Mouse (Mus musculus): ENCODE data around the gene 4930568D16Rik. TPM values are rescaled to one million over a fixed set of nuclear protein-coding genes. Genes with fewer than 3 reads are reported as not detected.

The 4930568D16Rik gene
- polyA plus RNA-seq, 1 experiment from 2014 or later, result not detected

DNA sequence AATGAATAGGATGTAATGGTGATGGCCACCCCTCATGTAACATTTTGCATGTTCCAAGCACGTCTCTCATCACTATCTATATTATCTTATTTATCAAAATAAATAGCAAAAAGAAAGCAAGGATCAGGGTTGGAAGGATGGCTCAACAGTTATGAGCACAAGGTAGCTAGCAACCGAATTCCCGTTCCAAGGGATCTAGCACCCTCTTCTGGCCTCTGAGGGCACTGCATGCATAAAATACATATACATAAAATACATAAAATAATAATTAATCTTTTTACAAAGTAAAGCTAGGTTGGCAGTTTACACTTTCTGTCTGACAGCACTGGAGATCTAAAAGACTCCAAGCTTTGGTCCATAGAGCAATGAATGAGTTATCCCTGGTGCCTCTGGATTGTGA, 5.5 kb upstream of the 4930568D16Rik start:
- Histone ChIP-seq H3K27me3 (ENCODE audit: insufficient read depth, low read length) (no peaks in the 10 kb centered on the region), H3K9ac (ENCODE audit: low read depth, low read length) (no peak overlapping the region), H3K9me3 (replicated peaks; ENCODE audit: low read length) (no peaks in the 10 kb centered on the region), H3K4me1 (replicated peaks; ENCODE audit: insufficient read depth, low read length) (no peaks in the 10 kb centered on the region), H3K4me2 (ENCODE audit: low read length) (no peak overlapping the region), H3K27ac (no peak overlapping the region), H3K4me3 (replicated peaks; ENCODE audit: low read depth, low read length) (no peak overlapping the region), H3K36me3 (ENCODE audit: insufficient read depth, low read length) (no peaks in the 10 kb centered on the region)
- DNase-seq (ENCODE audit: low spot score) (peak; percentile 49), ATAC-seq (replicated peaks; ENCODE audit: low FRiP score, low read depth) (no peak)
- 23% methylated on average over 3 of the region's 3 CpGs for WGBS
- TF ChIP-seq CTCF (IDR thresholded peaks at IDR 0.05; ENCODE audit: low read depth), result peak; percentile 81

DNA sequence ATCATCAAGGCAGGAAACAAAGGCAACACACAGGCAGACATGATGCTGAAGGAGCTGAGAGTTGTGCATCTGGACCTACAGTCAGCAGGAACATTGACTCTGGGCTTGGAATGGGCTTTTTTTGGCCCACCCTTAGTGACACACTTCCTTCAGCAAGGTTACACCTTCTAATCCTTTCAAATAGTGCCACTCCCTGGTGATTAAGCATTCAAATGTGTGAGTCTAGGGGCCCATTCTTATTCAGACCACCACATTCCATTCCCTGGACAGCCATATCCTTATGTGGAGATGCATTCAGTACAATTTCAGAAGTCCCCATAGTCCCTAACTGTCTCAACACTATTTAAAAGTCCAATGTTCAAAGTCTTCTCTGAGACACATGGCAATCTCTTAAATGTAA, 3.2 kb upstream of the 4930568D16Rik start:
- Histone ChIP-seq H3K27me3 (ENCODE audit: insufficient read depth, low read length) (no peaks in the 10 kb centered on the region), H3K9ac (ENCODE audit: low read depth, low read length) (no peak overlapping the region), H3K4me3 (replicated peaks; ENCODE audit: low read depth, low read length) (no peak overlapping the region), H3K4me1 (replicated peaks; ENCODE audit: insufficient read depth, low read length) (no peaks in the 10 kb centered on the region), H3K9me3 (replicated peaks; ENCODE audit: low read length) (no peaks in the 10 kb centered on the region), H3K27ac (no peak overlapping the region), H3K36me3 (ENCODE audit: insufficient read depth, low read length) (no peaks in the 10 kb centered on the region), H3K4me2 (ENCODE audit: low read length) (no peak overlapping the region)
- ATAC-seq (replicated peaks; ENCODE audit: low FRiP score, low read depth) (no peak), DNase-seq (ENCODE audit: low spot score) (no peak)
- TF ChIP-seq CTCF (IDR thresholded peaks at IDR 0.05; ENCODE audit: low read depth), result no peak

DNA sequence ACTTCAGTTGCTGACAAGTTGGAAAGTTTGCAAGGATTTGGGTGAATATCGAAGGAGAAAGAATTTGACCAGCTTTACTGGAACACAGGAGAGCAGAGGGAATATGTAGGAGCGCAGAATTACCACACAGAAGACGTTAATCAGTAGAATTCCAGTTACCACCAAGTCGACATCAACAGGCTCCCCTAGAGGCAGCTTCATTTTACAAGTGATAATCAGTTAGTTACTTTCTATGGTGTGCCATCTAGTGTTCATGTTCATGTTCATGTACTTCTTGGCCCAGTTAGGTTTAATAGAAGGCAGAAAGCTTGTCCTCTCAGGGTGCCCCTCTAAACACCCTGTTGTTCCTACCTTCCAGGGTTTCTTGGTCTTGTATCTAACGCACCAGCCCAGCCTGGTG, 18.3 kb downstream of the 4930568D16Rik start:
- Histone ChIP-seq H3K27ac (no peak overlapping the region), H3K9ac (ENCODE audit: low read depth, low read length) (no peak overlapping the region), H3K4me3 (replicated peaks; ENCODE audit: low read depth, low read length) (no peak overlapping the region), H3K4me1 (replicated peaks; ENCODE audit: insufficient read depth, low read length) (no peaks in the 10 kb centered on the region), H3K9me3 (replicated peaks; ENCODE audit: low read length) (no peaks in the 10 kb centered on the region), H3K4me2 (ENCODE audit: low read length) (no peak overlapping the region), H3K27me3 (ENCODE audit: insufficient read depth, low read length) (no peaks in the 10 kb centered on the region), H3K36me3 (ENCODE audit: insufficient read depth, low read length) (no peaks in the 10 kb centered on the region)
- WGBS, result 45% methylated on average over 5 of the region's 5 CpGs
- TF ChIP-seq CTCF (IDR thresholded peaks at IDR 0.05; ENCODE audit: low read depth), result peak; percentile 90
- no peak; the same call in 1 of the 2 replicates for ATAC-seq (replicated peaks; ENCODE audit: low FRiP score, low read depth)
- peak; percentile 96 for DNase-seq (ENCODE audit: low spot score)

DNA sequence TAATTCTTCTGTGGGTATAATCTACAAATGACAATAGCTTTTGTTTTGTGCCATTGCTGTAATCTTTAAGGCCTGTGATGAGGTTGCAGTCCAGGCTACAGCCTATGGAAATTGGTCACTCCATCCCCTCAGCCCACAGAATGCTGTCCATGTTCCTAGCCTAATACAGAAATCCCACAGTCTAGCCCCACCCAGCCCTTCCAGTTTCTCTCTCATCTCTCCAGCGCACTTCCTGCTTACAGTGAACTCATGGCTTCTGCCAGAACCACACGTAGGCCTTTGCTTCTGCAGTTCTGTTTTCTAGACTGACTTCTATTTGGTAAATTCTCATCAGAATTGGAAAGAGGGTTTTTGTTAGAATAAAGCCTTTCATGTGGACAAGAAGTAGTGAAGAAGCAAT, 21.5 kb downstream of the 4930568D16Rik start:
- no peaks in the 10 kb centered on the region for H3K9me3 ChIP-seq (replicated peaks; ENCODE audit: low read length)
- H3K27ac ChIP-seq, result no peak overlapping the region
- no peak overlapping the region for H3K9ac ChIP-seq (ENCODE audit: low read depth, low read length)
- H3K4me3 ChIP-seq (replicated peaks; ENCODE audit: low read depth, low read length), result no peak overlapping the region
- TF ChIP-seq CTCF (IDR thresholded peaks at IDR 0.05; ENCODE audit: low read depth), result no peak
- H3K27me3 ChIP-seq (ENCODE audit: insufficient read depth, low read length), result no peaks in the 10 kb centered on the region
- 55% methylated on average over 2 of the region's 2 CpGs for WGBS
- H3K36me3 ChIP-seq (ENCODE audit: insufficient read depth, low read length), result no peaks in the 10 kb centered on the region
- ATAC-seq (replicated peaks; ENCODE audit: low FRiP score, low read depth) (no peak), DNase-seq (ENCODE audit: low spot score) (no peak)
- no peak overlapping the region for H3K4me2 ChIP-seq (ENCODE audit: low read length)
- no peaks in the 10 kb centered on the region for H3K4me1 ChIP-seq (replicated peaks; ENCODE audit: insufficient read depth, low read length)

DNA sequence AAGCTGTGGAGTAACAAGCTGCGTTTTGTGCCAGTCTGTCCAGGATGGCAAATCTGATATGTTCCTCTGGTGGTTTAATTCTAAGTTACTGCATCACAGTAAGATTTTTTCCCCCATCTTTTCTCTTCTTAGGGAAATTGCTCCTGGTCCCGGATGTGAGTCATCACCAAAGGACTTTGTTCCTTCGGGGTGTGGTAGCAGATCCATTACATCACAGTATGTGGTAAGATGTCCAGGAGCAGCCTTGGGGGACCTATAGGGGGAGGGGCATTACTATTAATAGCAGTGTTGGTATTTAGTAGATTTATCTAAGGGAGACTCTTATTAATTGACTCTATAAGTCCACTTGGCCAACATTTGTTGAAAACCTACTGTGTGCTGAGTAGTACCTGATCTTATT, 24.9 kb downstream of the 4930568D16Rik start:
- no peak for ATAC-seq (replicated peaks; ENCODE audit: low FRiP score, low read depth)
- no peaks in the 10 kb centered on the region for H3K36me3 ChIP-seq (ENCODE audit: insufficient read depth, low read length)
- no peak overlapping the region for H3K27ac ChIP-seq
- no peak for DNase-seq (ENCODE audit: low spot score)
- H3K4me1 ChIP-seq (replicated peaks; ENCODE audit: insufficient read depth, low read length), result no peaks in the 10 kb centered on the region
- TF ChIP-seq CTCF (IDR thresholded peaks at IDR 0.05; ENCODE audit: low read depth), result no peak
- H3K4me2 ChIP-seq (ENCODE audit: low read length), result no peak overlapping the region
- no peaks in the 10 kb centered on the region for H3K9me3 ChIP-seq (replicated peaks; ENCODE audit: low read length)
- H3K9ac ChIP-seq (ENCODE audit: low read depth, low read length), result no peak overlapping the region
- H3K27me3 ChIP-seq (ENCODE audit: insufficient read depth, low read length), result no peaks in the 10 kb centered on the region
- 75% methylated on average over 3 of the region's 3 CpGs for WGBS
- H3K4me3 ChIP-seq (replicated peaks; ENCODE audit: low read depth, low read length), result no peak overlapping the region

DNA sequence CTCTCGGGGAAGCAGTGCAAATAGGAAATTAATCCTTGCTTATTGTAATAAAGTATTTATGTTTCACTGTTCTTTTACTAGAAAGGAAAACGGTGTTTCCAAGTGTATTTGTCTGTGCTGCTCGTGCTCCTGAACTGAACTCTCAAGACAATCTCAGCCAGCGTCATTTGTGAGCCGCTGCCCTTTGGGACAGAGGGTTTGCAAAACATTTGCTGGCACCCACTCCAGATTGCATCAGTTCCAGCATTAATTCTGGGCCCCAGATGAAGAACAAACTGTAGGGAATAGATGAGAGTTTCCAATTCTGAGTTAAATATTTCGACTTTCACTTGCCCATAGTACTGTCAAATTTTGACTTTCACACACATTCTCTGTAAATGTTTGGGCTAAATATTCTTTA, 28.8 kb downstream of the 4930568D16Rik start:
- Histone ChIP-seq H3K9ac (ENCODE audit: low read depth, low read length) (no peak overlapping the region), H3K27ac (no peak overlapping the region), H3K4me1 (replicated peaks; ENCODE audit: insufficient read depth, low read length) (0 out of 2 replicates have a peak, but pooled peaks cover 6% of the 10 kb centered on the region), H3K9me3 (replicated peaks; ENCODE audit: low read length) (no peaks in the 10 kb centered on the region), H3K4me3 (replicated peaks; ENCODE audit: low read depth, low read length) (no peak overlapping the region), H3K27me3 (ENCODE audit: insufficient read depth, low read length) (no peaks in the 10 kb centered on the region), H3K36me3 (ENCODE audit: insufficient read depth, low read length) (no peaks in the 10 kb centered on the region), H3K4me2 (ENCODE audit: low read length) (no peak overlapping the region)
- no peak for TF ChIP-seq CTCF (IDR thresholded peaks at IDR 0.05; ENCODE audit: low read depth)
- DNase-seq (ENCODE audit: low spot score) (peak; percentile 21), ATAC-seq (replicated peaks; ENCODE audit: low FRiP score, low read depth) (no peak)
- WGBS, result 62% methylated on average over 6 of the region's 6 CpGs

DNA sequence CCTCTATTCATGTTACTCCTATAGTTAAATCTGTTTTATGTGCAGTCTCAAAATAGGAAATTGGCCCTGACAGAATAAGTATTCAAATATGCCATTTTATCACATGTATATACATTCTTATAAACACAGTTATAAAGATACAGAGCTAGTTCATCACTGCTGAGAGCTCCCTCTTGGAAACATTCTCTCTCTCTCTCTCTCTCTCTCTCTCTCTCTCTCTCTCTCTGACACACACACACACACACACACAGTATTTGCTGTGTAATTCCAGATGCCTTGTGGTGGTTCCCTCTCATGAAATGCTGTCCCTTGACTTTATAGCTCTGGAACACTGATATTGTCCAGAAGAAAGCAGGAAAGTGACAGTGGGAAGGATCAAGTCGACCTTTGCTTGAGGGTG, 29.5 kb downstream of the 4930568D16Rik start:
- Histone ChIP-seq H3K27me3 (ENCODE audit: insufficient read depth, low read length) (no peaks in the 10 kb centered on the region), H3K36me3 (ENCODE audit: insufficient read depth, low read length) (no peaks in the 10 kb centered on the region), H3K9me3 (replicated peaks; ENCODE audit: low read length) (no peaks in the 10 kb centered on the region), H3K4me3 (replicated peaks; ENCODE audit: low read depth, low read length) (no peak overlapping the region), H3K9ac (ENCODE audit: low read depth, low read length) (no peak overlapping the region), H3K4me2 (ENCODE audit: low read length) (no peak overlapping the region), H3K4me1 (replicated peaks; ENCODE audit: insufficient read depth, low read length) (0 out of 2 replicates have a peak, but pooled peaks cover 6% of the 10 kb centered on the region), H3K27ac (no peak overlapping the region)
- ATAC-seq (replicated peaks; ENCODE audit: low FRiP score, low read depth) (no peak), DNase-seq (ENCODE audit: low spot score) (no peak)
- 49% methylated on average over 1 of the region's 1 CpGs for WGBS
- TF ChIP-seq CTCF (IDR thresholded peaks at IDR 0.05; ENCODE audit: low read depth), result no peak
